Mouse (Mus musculus): ENCODE measurements at regions not wholly inside any gene's neighbourhood (a gene's known extent, or its start where the extent isn't known, plus 50 kb on each side); places are given as distances from the start of the nearest gene placed in this dataset.

DNA sequence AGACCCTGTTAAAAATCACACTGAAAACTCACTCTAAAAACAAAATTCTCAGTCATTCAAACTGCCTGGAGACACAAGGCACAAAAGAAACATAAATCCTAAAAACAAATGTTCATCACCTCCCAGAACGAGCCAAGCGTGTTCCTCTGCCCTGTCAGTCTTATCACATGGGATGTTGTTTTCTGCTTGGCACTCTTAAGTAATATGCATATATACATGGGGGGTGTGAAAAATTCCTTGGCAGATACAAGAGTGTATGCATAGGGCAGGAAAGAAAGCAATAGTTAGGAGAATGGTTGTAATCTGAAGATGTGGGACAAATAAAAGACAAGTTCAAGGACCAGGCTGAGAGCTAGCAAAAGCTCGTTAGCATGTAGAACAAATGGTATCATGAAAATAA lies 179.4 kb downstream of the Qdpr start:
- no peak for DNase-seq (ENCODE audit: low spot score)

DNA sequence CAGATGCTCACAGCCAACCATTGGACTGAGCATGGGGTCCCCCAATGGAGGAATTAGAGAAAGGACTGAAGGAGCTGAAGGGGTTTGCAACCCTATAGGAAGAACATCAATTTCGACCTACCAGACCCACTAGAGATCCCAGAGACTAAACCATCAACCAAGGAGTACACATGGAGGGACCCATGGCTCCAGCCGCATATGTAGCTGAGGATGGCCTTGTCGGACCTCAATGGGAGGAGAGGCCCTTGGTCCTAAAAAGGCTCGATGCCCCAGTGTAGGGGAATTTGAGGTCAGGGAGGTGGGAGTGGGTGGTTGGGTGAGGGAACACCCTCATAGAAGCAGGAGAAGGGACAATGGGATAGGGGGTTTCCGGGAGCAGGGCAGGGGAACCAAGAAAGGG lies 180.6 kb downstream of the Qdpr start:
- DNase-seq (ENCODE audit: low spot score) = no peak

DNA sequence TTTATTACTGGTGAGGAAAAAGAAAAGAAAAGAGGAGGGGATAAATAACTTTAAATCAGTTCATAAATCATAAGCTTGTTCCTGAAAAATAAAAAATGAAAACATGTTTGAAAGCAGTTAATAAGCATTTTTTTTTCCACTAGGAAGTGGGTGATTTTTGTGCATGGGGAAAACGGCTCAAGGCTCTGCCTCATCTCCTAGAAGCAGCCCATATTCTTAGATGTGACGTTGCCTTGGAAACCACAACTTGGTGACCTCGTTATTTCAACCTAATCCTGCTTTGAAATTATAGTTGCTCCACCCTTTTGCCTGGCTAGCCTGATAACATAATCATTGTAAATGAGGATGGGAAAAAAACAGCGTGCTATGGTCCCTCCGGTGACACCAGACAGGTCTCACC lies 183.1 kb downstream of the Qdpr start:
- DNase-seq (ENCODE audit: low spot score) = peak; percentile 57

DNA sequence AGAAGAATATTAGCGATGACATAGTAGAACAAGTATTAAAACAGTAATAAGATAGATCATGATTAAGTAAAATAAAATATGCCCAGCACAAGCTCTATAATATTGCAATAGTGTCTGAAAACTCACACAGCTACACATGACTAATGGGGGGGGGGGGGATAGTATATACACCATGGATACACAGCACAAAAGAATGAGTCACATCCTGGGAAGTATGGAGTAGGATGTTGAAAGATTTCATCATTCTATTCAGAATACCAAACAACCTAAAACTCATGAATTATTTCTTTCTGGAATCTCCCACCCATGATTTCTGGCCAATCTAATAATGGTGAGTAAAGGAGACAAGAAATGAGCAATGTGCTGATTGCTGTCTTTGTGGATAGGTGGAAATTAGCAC lies 191.6 kb downstream of the Qdpr start:
- no peak for DNase-seq (ENCODE audit: low spot score)

DNA sequence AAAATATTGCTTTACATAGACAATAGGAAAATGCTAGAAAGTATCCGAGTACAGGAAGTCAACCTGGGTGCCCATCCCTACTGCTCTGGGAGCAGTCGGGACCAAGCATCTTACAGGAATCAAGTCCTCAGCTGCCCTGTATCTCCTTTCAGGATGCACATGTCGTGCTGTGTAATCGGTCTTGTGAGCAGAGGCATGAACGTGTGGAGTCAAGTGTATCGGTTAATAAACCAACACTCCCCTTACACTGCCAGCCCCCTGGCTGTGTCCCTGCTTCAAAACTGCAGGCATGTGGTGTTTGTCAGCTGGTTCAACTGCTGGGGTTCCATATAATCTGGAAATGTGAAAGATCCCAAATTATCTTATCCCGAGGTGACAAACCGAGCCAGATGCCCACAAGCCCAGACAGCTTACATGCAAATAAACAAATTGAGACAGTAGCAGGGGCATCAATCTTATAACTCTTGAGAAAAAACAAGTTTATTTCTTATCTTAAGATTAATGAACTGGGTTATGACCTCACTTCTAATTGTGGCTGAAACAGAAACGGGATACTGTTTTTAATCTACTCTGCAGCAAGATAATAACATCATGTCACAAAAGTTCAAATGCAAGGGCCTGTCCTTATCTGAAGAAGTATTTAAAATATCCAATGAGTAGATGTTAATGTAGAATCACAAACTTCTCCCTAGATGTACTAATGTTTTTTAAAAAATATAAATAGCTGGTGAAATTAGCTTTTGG lies 193.6 kb downstream of the Qdpr start:
- no peak for DNase-seq (ENCODE audit: low spot score)

DNA sequence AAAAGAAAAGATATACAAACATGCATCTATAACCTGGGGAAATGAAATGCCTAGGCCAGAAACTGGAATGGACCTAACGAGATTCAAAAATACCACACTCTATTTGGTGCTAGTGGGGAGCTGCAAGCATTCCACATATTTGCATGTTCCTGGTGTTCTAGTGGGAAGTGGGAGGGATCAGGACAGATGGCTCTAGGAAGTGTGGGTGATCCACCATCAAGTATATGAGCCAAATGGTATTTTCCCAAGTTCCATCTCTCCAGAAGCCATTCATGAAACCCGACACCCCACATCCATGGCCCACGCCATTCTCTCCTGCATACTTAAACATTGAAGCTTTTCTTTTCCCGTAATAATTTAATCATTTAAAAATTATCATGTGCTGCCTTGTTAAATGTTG lies 218.2 kb downstream of the Qdpr start:
- no peak for DNase-seq (ENCODE audit: low spot score)

DNA sequence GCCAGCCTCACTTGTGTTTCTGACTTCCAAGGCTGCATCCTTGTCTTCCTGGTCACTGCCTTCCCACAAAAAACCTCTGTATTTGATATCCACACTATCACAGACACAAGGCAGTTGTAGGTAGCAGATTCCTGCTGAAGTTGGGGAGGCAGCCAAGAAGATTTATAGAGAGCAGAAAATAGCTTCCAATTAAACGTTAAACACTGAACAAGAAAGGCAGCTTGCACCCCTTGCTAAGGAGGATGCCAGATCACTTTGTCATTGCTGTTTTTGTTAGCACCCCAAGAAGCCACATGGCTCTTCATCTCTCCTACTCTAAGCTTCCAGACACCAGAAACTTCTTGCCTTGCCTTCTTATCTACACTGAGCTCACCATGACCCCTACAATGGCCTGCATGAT lies 219.9 kb downstream of the Qdpr start:
- no peak for DNase-seq (ENCODE audit: low spot score)

DNA sequence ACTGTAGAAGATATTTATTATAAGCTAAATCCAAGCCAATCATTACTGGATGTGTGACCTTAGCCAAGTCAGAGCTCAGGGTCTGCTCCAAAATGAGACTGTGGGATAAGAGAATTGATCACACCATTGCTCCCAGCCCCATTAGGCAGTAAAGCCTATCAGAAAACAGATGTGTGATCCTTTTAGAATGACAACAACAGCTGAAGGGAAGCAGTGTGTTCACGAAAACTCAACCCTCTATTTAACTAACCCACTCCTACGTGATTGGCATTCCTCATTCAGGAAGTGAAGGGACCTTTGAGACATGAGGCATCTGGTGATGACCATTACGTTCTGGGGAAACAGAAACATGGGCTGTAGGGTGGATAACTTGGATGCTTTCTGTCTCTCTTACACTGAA lies 220.6 kb downstream of the Qdpr start:
- DNase-seq (ENCODE audit: low spot score) = no peak

DNA sequence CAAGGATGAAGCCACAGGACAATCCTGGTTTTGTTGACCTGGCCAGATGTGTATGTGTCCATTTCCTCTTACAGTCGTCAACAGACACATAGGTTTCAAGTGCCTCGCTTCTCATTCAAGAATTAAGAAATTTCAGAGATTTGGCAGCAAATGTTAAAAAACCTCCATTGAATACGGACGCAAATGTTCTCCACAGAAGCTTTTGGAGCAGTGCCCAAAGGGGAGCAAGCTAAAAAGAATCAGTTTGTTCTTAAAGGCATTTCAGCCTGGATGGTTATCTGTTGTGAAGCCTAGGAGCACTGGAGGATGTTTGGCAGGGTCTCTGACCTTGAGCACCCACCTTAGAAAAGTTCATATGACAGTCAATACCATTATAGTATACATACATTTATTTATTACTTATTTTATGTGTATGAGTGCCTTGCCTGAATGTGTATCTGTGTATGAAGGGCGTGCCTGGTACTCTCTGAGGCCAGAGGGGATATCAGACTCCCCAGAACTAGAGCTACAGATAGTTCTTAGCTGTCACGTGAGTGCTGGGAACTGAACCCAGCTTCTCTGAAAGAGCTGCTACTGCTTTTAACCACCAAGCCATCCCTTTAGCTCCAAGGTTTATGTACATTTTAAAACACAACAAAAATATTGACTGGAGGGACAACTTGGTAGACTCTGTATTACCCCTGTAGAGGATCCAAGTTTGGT lies 221.7 kb downstream of the Qdpr start:
- DNase-seq (ENCODE audit: low spot score) = no peak

DNA sequence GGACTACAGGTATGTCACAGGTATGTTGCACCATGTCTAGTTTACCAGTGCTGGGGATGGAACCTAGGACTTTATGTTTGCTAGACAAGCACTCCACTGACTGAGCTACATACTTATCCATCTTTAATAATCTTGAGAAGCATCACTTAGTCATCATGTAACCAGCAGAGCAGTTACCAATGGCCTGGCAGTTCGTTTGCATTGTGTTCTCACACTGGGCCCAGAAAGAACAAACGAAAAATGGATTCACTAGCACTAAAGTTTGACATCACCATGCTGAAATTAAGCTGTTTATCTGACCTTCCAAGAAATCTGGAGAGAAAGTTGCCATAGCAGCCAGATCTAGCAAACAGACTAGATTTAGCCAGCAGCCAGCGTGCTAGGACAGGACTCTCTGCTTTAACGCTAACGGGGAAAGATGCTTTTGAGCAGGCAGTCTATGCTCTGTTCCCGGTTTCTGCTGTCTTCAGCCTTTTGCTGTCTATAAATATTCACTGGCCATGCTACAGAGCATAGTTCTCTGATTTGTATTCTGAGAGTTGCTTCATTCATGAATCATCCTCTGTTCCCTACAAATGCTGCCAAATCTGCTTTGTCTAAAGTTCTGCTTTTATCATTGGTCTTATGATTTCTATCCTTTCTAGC lies 229.6 kb downstream of the Qdpr start:
- DNase-seq (ENCODE audit: low spot score) = no peak

DNA sequence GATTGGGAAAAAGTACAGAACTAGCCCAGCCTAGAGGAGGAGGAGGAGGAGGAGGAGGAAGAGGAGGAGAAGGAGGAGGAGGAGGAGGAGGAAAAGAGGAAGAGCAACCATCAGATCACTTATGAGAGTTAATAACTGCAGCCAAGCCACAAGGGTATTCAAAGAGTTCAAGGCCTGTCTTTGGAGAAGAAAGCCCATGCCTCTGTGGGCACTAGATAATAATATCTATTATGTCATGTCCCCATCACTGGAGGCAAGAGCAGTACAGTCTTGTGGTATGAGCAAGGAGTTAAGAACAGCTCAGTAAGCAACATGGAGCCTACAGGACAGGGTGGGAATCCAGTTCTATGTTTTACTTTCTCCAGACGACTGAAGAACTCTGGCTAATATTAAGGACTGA lies 230.5 kb downstream of the Qdpr start:
- DNase-seq (ENCODE audit: low spot score) = no peak

DNA sequence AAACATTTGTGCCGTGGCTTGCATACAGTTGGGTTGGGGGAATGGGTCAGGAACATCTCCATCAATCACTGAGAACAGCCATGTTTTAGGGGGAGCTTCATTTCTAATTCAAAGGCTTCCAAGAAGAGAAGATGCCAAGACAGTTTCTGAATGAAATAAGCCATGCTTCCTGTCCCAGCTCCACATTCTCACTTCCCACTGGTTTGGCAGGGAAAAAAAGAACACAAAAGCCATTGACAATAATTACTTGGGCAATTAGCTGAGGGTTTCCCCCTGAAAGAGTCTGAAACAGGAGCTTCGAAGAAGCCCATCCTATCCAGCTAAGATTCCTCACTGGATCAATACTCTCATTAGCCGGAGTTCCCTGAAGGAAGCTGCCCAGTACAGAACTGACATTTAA lies 230.9 kb downstream of the Qdpr start:
- DNase-seq (ENCODE audit: low spot score) = peak; percentile 5

DNA sequence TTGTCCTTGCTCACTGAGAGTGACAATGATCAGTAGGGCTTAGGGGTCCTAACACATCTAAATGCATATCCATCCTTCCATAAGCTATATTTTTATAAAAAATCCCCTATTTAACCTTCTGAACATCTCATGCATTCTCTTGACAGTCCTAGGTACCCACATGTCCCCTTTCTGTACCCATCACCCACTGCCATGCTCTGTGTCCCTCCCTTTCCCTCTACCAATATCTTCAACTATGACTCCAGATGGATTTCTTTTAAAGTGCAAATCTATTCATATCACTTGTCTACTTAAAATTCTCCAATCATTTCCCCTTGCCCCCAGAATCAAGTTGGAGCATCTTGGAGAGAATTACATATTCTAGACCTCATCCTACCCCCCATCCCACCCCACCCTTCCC lies 235.6 kb downstream of the Qdpr start:
- DNase-seq (ENCODE audit: low spot score) = no peak

DNA sequence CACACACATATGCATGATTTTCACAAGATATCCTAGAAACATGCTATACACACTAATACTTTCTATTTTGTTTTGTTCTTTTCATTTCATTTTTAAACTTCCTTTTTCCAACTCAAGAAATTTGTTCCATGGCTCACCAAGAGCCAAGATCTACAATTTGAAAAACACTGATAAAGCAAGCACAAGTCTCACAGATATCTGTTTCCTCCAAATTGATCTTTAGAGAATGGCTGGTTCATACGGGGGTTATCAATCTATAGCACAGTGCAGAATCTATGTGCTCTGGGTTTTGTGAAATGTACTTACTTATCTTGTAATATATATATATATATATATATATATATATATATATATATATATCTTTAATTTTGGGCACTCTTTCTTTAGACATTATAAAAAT lies 251.6 kb downstream of the Qdpr start:
- no peak for DNase-seq (ENCODE audit: low spot score)

DNA sequence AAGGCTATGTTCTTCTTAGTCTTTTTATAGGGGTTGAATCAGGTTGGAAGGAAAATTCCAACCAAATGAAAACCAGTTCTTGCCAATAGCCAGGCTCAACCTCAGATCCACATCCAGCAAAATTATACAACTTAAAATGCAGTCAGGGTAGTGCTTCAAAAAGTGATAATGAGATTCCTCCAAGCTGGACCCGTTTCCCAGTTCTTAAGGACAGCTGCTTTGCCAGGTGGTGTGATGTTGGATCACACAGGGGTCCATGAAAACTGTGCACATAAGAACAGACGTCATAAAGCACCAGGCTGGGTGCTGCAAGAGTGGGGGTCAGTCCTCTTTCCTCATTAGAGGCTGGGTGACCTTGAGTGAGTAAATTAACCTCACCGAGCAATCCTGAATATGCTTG lies 253.9 kb downstream of the Qdpr start:
- DNase-seq (ENCODE audit: low spot score) = no peak

DNA sequence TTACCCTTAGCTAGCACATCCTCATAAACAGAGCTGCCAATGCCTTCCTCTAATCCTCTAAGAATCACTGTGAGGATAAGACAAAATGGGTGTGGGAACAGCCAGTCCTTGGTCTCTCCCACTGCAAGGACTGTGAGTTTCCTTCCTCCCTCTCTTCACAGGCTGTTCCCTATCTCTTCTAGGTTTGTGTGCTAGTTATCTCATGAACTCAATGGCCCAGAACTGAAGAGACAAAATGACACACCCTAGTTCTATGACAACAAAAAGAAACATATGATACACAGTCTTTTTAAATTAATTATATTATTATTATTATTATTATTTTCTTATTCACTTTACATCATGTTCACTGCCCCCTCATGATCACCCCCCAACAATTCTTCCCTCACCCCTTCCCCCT lies 257.7 kb downstream of the Qdpr start:
- DNase-seq (ENCODE audit: low spot score) = no peak

DNA sequence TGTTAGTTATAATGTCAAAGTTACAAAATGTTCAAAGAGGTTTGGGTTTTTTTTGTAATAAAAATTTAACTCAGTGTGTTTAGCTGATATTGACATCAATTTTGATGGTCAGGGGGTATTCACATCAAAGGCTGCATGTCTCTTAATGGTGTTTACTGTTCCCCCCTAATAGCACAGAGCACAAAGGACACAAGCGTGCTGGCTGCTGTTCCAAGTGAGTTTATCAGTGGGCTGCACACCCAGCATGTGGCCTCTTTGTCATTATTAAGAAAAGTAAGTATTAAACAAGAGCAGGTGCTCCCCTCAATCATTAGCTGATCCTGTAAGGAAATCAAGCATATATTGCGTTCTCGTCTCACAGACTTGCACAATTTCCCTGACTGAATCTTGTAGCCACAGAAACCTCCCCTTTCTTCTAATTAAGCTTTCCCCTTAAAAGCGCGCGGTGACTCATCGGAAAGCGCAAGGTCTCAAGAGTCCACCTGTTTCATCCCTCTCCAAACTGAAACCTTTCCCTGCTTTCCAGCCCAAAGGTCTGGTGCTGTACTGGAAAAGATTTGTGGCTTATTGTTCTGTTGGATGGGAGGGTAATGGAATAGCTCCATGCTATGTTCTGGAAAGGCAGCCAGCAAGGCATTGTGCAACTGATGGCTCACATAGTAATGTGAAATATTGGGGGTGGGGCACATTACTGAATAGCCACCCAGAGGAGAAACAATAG lies 276.8 kb downstream of the Qdpr start:
- DNase-seq (ENCODE audit: low spot score) = peak; percentile 32

DNA sequence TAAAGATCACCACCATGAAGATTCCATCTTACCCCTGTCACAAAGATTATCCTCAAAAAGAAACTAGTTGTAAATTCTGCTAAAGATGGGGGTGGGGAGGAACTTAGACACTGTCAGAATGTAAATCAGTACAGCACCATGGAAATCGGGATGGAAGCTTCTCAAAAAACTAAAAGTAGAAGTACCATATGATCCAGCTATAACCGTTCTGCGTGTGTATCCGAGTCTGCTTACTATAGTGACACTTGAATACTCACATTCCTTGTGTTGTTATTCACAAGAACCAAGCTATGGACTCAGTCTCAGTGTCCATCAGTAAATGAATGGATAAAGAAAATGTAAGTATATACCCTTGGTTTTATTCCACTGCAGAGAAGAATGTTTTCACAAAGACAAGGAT lies 290.8 kb downstream of the Qdpr start:
- no peak for DNase-seq (ENCODE audit: low spot score)

DNA sequence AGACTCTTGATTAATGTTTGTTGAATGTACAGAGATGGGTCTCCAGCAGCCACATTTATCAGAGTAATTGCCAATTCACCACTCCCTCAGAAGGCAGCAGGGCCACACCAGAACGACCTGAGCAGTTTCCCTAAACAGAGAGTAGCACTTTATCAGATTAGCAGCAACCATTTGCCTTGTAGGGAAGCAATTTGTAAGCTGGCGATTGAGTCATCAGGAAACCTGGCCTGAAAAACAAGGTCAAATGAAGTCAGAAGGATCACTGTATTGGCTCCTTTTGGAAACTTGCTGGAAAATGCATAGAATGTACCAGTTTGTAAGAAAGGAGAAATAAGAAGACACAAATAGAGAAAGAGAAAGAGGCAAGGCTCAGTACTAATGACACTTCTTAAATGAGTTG lies 295.1 kb downstream of the Qdpr start:
- DNase-seq (ENCODE audit: low spot score) = no peak

DNA sequence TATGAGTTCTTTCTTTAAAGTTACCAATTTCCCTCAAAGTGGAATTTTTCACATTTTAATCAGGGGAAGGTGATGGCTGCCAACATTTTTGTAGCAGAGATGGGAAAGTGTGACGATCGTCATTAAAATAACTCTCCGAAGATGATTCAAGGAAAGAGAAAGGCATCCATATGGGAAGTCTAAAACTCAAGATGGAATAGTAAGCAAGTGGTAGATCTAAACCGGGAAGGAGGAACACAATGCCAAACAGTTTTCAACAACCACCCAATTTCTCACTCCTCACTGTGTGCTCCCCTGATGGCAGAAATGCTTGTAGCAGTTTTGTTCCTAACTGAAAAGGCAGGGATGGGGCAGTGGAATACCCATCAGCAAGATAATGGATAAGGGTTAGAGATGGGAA lies 305.9 kb downstream of the Qdpr start:
- no peak for DNase-seq (ENCODE audit: low spot score)

DNA sequence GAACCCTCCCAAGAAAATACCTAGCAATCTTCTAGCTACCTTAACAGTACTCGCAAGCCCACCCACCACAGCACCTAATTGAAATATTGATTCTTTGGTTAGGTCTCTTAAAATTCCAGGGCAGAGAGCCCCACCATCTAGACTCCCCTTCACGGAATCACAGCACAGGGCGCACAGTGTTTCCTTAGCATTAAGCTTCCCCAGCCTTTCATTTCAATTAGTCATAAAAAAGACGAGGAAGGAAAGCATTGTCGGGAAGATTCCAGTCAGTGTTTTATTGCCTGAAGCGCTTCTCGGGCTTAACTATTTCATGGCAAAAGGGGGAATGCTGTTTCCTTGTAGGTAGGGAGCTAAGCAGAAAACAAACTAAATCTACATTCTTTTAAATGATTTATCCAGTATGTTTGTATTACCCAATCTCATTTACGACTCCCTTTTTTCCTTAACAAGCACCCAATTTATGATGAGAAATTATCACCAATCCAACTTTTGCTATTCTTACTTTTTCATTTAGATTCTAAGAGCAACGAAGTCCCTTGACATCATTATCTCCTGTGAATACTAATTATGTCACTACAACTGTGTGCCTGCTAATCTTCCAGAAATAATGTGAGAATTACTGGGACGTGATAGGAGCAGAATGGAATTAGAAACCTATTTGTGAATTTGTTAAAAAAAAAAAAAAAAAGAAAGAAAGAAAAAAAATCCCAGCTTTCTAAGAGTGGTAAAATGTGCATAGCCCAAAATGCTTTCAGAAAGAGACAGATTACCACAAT lies 312.6 kb downstream of the Qdpr start:
- no peak for DNase-seq (ENCODE audit: low spot score)

DNA sequence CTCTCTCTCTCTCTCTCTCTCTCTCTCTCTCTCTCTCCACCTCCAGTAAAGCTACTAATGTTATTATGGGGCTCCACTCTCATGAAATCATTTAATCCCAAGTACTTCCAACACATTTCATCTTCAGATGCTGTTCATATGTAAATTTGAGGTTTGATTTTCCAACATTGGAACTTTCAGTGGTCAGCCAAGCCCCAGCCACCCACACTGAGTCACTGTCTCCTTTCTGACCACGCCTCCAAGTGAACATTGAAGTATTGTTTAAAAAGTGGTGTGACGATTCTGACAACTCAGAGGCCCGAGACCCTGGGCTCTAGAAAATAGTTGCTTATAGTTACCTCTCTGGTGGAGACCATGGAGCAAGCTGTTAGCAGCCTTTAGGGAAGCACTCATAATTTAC lies 313.3 kb downstream of the Qdpr start:
- no peak for DNase-seq (ENCODE audit: low spot score)
